Mouse (Mus musculus) bone marrow macrophage, adult 2 months (primary cell): Measurements from ENCODE around the gene Pkp1. TPM values are rescaled to one million over a fixed set of nuclear protein-coding genes. Genes with fewer than 3 reads are reported as not detected.
A peak's percentile ranks its signal among the peaks of the same experiment; 100 is the strongest.

ENCODE experiments used
- H3K27ac ChIP-seq: 2 replicates; pipeline ENCODE4 v1.5.1; 2012; ENCODE audit warnings: low read depth, low read length; ENCODE audit not compliant: insufficient read depth
- H3K4me1 ChIP-seq: 2 replicates; pipeline ENCODE4 v1.6.1; 2012; ENCODE audit warnings: low read length; ENCODE audit not compliant: control insufficient read depth, insufficient read depth
- H3K4me3 ChIP-seq: 2 replicates; pipeline ENCODE4 v1.5.1; 2012; ENCODE audit warnings: mild to moderate bottlenecking, low read length, moderate library complexity; ENCODE audit not compliant: insufficient read depth
- CTCF ChIP-seq: IDR thresholded peaks from 2 replicates; pipeline ENCODE4 v1.5.1; 2012; ENCODE audit warnings: low read depth, mild to moderate bottlenecking, low read length, moderate library complexity
- POLR2A ChIP-seq: IDR thresholded peaks from 2 replicates; pipeline ENCODE4 v1.6.1; 2012; ENCODE audit warnings: mild to moderate bottlenecking, low read depth, low read length, borderline replicate concordance
- polyA plus RNA-seq: library from polyadenylated mRNA; stranded (reverse); fragments of >200 nt; gene quantifications from 2 replicates; pipeline ENCODE4 v1.2.4, GENCODE M21; 2012; ENCODE audit not compliant: missing spikeins, insufficient read depth, insufficient read length

Gene Pkp1
- polyA plus RNA-seq, 1 experiment, result not detected

GRCm38 (mm10) chr1:135850722-135851512 lies 68.1 kb downstream of the Pkp1 start:
- TF ChIP-seq CTCF, result no peak
- TF ChIP-seq POLR2A, result no peak
- H3K27ac ChIP-seq, result no peak overlapping the region
- no peak overlapping the region for H3K4me3 ChIP-seq
- H3K4me1 ChIP-seq, result peaks cover 3% of the 10 kb centered on the region; the same call in 1 of the 2 replicates

GRCm38 (mm10) chr1:135847611-135848351 lies 71.2 kb downstream of the Pkp1 start:
- Histone ChIP-seq H3K4me1 (peaks cover 3% of the 10 kb centered on the region; the same call in 1 of the 2 replicates), H3K4me3 (no peak overlapping the region), H3K27ac (no peak overlapping the region)
- no peak for TF ChIP-seq POLR2A
- no peak for TF ChIP-seq CTCF

- Histone ChIP-seq H3K4me1 (no peaks in the 10 kb centered on the region), H3K4me3 (no peak overlapping the region), H3K27ac (no peak overlapping the region)
- TF ChIP-seq POLR2A (no peak), CTCF (peak; percentile 89)
Measured at GRCm38 (mm10) chr1:135847139-135847562, 71.9 kb downstream of the Pkp1 start.

GRCm38 (mm10) chr1:135846632-135847031 lies 72.4 kb downstream of the Pkp1 start:
- TF ChIP-seq POLR2A (no peak), CTCF (no peak)
- no peaks in the 10 kb centered on the region for H3K4me1 ChIP-seq
- H3K4me3 ChIP-seq, result no peak overlapping the region
- no peak overlapping the region for H3K27ac ChIP-seq

- no peak overlapping the region for H3K27ac ChIP-seq
- H3K4me3 ChIP-seq, result no peak overlapping the region
- TF ChIP-seq CTCF, result no peak
- no peak for TF ChIP-seq POLR2A
- H3K4me1 ChIP-seq, result no peaks in the 10 kb centered on the region
Measured at GRCm38 (mm10) chr1:135844481-135844880, 74.5 kb downstream of the Pkp1 start.

- no peaks in the 10 kb centered on the region for H3K4me1 ChIP-seq
- no peak for TF ChIP-seq POLR2A
- TF ChIP-seq CTCF, result no peak
Measured at GRCm38 (mm10) chr1:135843519-135844262, 75.3 kb downstream of the Pkp1 start.

GRCm38 (mm10) chr1:135840675-135841395 lies 78.2 kb downstream of the Pkp1 start:
- no peak overlapping the region for H3K4me3 ChIP-seq
- TF ChIP-seq CTCF, result no peak
- no peak for TF ChIP-seq POLR2A
- no peaks in the 10 kb centered on the region for H3K4me1 ChIP-seq
- H3K27ac ChIP-seq, result no peak overlapping the region

More at GRCm38 (mm10) chr1:135843519-135844262, 75.3 kb downstream of the Pkp1 start:
- Histone ChIP-seq H3K4me3 (no peak overlapping the region), H3K27ac (no peak overlapping the region)

- TF ChIP-seq CTCF (no peak), POLR2A (no peak)
- H3K27ac ChIP-seq, result no peak overlapping the region
Measured at GRCm38 (mm10) chr1:135839065-135839464, 79.9 kb downstream of the Pkp1 start.

GRCm38 (mm10) chr1:135838626-135839025 lies 80.4 kb downstream of the Pkp1 start:
- TF ChIP-seq POLR2A, result no peak
- TF ChIP-seq CTCF, result no peak
- no peak overlapping the region for H3K27ac ChIP-seq
- H3K4me1 ChIP-seq, result no peaks in the 10 kb centered on the region
- no peak overlapping the region for H3K4me3 ChIP-seq

More at GRCm38 (mm10) chr1:135839065-135839464, 79.9 kb downstream of the Pkp1 start:
- H3K4me3 ChIP-seq, result no peak overlapping the region
- H3K4me1 ChIP-seq, result no peaks in the 10 kb centered on the region
